Mouse (Mus musculus) stomach, embryonic 14.5 days (tissue): ENCODE measurements at regions not wholly inside any gene's neighbourhood (a gene's known extent, or its start where the extent isn't known, plus 50 kb on each side); places are given as distances from the start of the nearest gene placed in this dataset.

ENCODE experiments used
- ATAC-seq: fragments of 200-750 bp; cut with Nextera tagmentation; 2 replicates; pipeline ENCODE4 v1.8.0; 2017; ENCODE audit warnings: low read depth, moderate TSS enrichment; ENCODE audit not compliant: insufficient number of reproducible peaks, insufficient read depth, low FRiP score
- H3K27ac ChIP-seq: fragments of 300-500 bp; sonication (generic); 2 replicates; pipeline ENCODE4 v1.5.1; 2014; ENCODE audit warnings: mild to moderate bottlenecking, low read length, moderate library complexity, mixed read lengths
- H3K27me3 ChIP-seq: fragments of 300-500 bp; sonication (generic); 2 replicates; pipeline ENCODE4 v1.6.1; 2014; ENCODE audit warnings: low read length, control low read depth, mixed read lengths; ENCODE audit not compliant: control insufficient read depth, insufficient read depth
- H3K36me3 ChIP-seq: fragments of 300-500 bp; sonication (generic); 2 replicates; pipeline ENCODE4 v1.6.1; 2014; ENCODE audit warnings: mild to moderate bottlenecking, control low read depth, low read length, moderate library complexity, mixed read lengths; ENCODE audit not compliant: control insufficient read depth, insufficient read depth
- H3K4me1 ChIP-seq: fragments of 300-500 bp; sonication (generic); 2 replicates; pipeline ENCODE4 v1.6.1; 2014; ENCODE audit warnings: low read length, control low read depth, mixed read lengths; ENCODE audit not compliant: control insufficient read depth, insufficient read depth
- H3K4me2 ChIP-seq: fragments of 300-500 bp; sonication (generic); replicated peaks from 2 replicates; pipeline ENCODE4 v1.6.1; 2014; ENCODE audit warnings: low read depth, low read length, control low read depth
- H3K4me3 ChIP-seq: fragments of 300-500 bp; sonication (generic); 2 replicates; pipeline ENCODE4 v1.5.1; 2014; ENCODE audit warnings: low read depth, low read length, control low read depth
- H3K9ac ChIP-seq: fragments of 300-500 bp; sonication (generic); replicated peaks from 2 replicates; pipeline ENCODE4 v1.6.1; 2014; ENCODE audit warnings: low read depth, mild to moderate bottlenecking, control low read depth, low read length, moderate library complexity, mixed read lengths
- H3K9me3 ChIP-seq: fragments of 300-500 bp; sonication (generic); 2 replicates; pipeline ENCODE4 v1.6.1; 2016; ENCODE audit warnings: low read depth, low read length, control low read depth; ENCODE audit not compliant: control insufficient read depth
- WGBS: fragments of 180-500 bp; shearing (Covaris S2); extraction: QIAGEN DNeasy Blood & Tissue Kit; methylation state at CpG from one replicate; pipeline ENCODE4 v1.1.7; 2014; 5-methylcytosine and 5-hydroxymethylcytosine counted together

GRCm38 (mm10) chr1:177573781-177574180 is 131.6 kb downstream of the Zbtb18 start:
- 76% methylated on average over 4 of the region's 4 CpGs for WGBS
- no peak for ATAC-seq
- Histone ChIP-seq H3K4me2 (no peak overlapping the region), H3K4me3 (no peak overlapping the region), H3K9me3 (no peaks in the 10 kb centered on the region), H3K9ac (no peak overlapping the region), H3K27ac (no peak overlapping the region), H3K27me3 (no peaks in the 10 kb centered on the region), H3K4me1 (no peaks in the 10 kb centered on the region), H3K36me3 (no peaks in the 10 kb centered on the region)

- no peak overlapping the region for H3K27ac ChIP-seq
- H3K4me3 ChIP-seq = no peak overlapping the region
- WGBS = 80% methylated on average over 7 of the region's 7 CpGs
- H3K36me3 ChIP-seq = no peaks in the 10 kb centered on the region
- H3K27me3 ChIP-seq = no peaks in the 10 kb centered on the region
- H3K4me2 ChIP-seq = no peak overlapping the region
- H3K9me3 ChIP-seq = no peaks in the 10 kb centered on the region
- H3K9ac ChIP-seq = no peak overlapping the region
- H3K4me1 ChIP-seq = no peaks in the 10 kb centered on the region
- no peak for ATAC-seq
Observed at GRCm38 (mm10) chr1:177574312-177574711, 132.2 kb downstream of the Zbtb18 start.

GRCm38 (mm10) chr1:177584302-177584886 is 142.2 kb downstream of the Zbtb18 start:
- H3K4me2 ChIP-seq = no peak overlapping the region
- no peaks in the 10 kb centered on the region for H3K27me3 ChIP-seq
- H3K9me3 ChIP-seq = peaks cover 12% of the 10 kb centered on the region; the same call in 1 of the 2 replicates
- H3K27ac ChIP-seq = no peak overlapping the region
- H3K4me1 ChIP-seq = no peaks in the 10 kb centered on the region
- H3K9ac ChIP-seq = no peak overlapping the region
- H3K4me3 ChIP-seq = no peak overlapping the region
- ATAC-seq = peak; percentile 67; the same call in 1 of the 2 replicates
- no peaks in the 10 kb centered on the region for H3K36me3 ChIP-seq
- 24% methylated on average over 5 of the region's 5 CpGs for WGBS

GRCm38 (mm10) chr1:177585320-177585719 is 143.2 kb downstream of the Zbtb18 start:
- Histone ChIP-seq H3K4me3 (no peak overlapping the region), H3K4me2 (no peak overlapping the region), H3K27ac (no peak overlapping the region), H3K36me3 (no peaks in the 10 kb centered on the region), H3K4me1 (no peaks in the 10 kb centered on the region), H3K9me3 (peaks cover 12% of the 10 kb centered on the region; the same call in 1 of the 2 replicates), H3K27me3 (no peaks in the 10 kb centered on the region), H3K9ac (no peak overlapping the region)
- no peak for ATAC-seq
- WGBS = 70% methylated on average over 2 of the region's 2 CpGs

- no peak overlapping the region for H3K9ac ChIP-seq
- H3K36me3 ChIP-seq = no peaks in the 10 kb centered on the region
- no peaks in the 10 kb centered on the region for H3K9me3 ChIP-seq
- WGBS = 84% methylated on average over 7 of the region's 7 CpGs
- no peaks in the 10 kb centered on the region for H3K27me3 ChIP-seq
- ATAC-seq = no peak
- H3K4me1 ChIP-seq = no peaks in the 10 kb centered on the region
- no peak overlapping the region for H3K4me2 ChIP-seq
- H3K27ac ChIP-seq = no peak overlapping the region
- H3K4me3 ChIP-seq = no peak overlapping the region
Observed at GRCm38 (mm10) chr1:177589034-177589433, 140.6 kb upstream of the 1700016C15Rik start.

- H3K27ac ChIP-seq = no peak overlapping the region
- no peak overlapping the region for H3K4me2 ChIP-seq
- no peaks in the 10 kb centered on the region for H3K4me1 ChIP-seq
- no peak overlapping the region for H3K4me3 ChIP-seq
- no peaks in the 10 kb centered on the region for H3K9me3 ChIP-seq
- no peaks in the 10 kb centered on the region for H3K36me3 ChIP-seq
- ATAC-seq = no peak
- H3K27me3 ChIP-seq = no peaks in the 10 kb centered on the region
- WGBS = 96% methylated on average over 4 of the region's 4 CpGs
- no peak overlapping the region for H3K9ac ChIP-seq
Observed at GRCm38 (mm10) chr1:177589656-177590055, 140.0 kb upstream of the 1700016C15Rik start.

GRCm38 (mm10) chr1:177591742-177592141 is 137.9 kb upstream of the 1700016C15Rik start:
- Histone ChIP-seq H3K27ac (no peak overlapping the region), H3K36me3 (no peaks in the 10 kb centered on the region), H3K9ac (no peak overlapping the region), H3K4me1 (no peaks in the 10 kb centered on the region), H3K4me2 (no peak overlapping the region), H3K4me3 (no peak overlapping the region), H3K9me3 (no peaks in the 10 kb centered on the region), H3K27me3 (no peaks in the 10 kb centered on the region)
- WGBS = 89% methylated on average over 3 of the region's 3 CpGs
- no peak for ATAC-seq

GRCm38 (mm10) chr1:177592337-177592736 is 137.3 kb upstream of the 1700016C15Rik start:
- Histone ChIP-seq H3K4me1 (no peaks in the 10 kb centered on the region), H3K27ac (no peak overlapping the region), H3K9me3 (no peaks in the 10 kb centered on the region), H3K27me3 (no peaks in the 10 kb centered on the region), H3K9ac (no peak overlapping the region), H3K4me2 (no peak overlapping the region), H3K4me3 (no peak overlapping the region), H3K36me3 (no peaks in the 10 kb centered on the region)
- no peak; the same call in 1 of the 2 replicates for ATAC-seq
- WGBS = 92% methylated on average over 9 of the region's 9 CpGs

- Histone ChIP-seq H3K4me1 (no peaks in the 10 kb centered on the region), H3K27me3 (no peaks in the 10 kb centered on the region), H3K4me3 (no peak overlapping the region), H3K27ac (no peak overlapping the region), H3K36me3 (no peaks in the 10 kb centered on the region), H3K9ac (no peak overlapping the region), H3K4me2 (no peak overlapping the region), H3K9me3 (no peaks in the 10 kb centered on the region)
- 86% methylated on average over 13 of the region's 13 CpGs for WGBS
- ATAC-seq = no peak
Observed at GRCm38 (mm10) chr1:177594341-177594740, 135.3 kb upstream of the 1700016C15Rik start.
